Mouse (Mus musculus): Measurements from ENCODE around the gene Dlg4.

DNA sequence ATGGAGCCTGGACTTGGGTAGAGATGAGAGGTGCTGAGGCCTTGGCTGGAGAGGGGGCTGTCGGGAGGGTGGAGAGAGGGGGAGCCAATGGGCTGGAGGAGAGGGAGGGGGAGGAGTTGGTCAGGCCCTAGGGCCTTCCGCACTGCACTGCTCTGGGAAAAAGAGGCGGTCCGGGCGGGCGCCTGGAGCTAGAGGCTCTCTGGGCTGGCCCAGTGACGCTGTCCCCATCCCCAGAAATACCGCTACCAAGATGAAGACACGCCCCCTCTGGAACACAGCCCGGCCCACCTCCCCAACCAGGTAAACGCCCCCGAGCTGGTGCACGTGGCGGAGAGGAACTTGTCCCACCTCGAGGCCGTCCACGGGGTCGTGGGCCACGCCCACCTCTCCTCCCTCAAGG lies 9.9 kb downstream of the Dlg4 start:
- no peak for TF ChIP-seq CTCF (conservative IDR thresholded peaks at IDR 0.05; ENCODE audit: insufficient read depth, insufficient read length, low read depth, low read length)
- TF ChIP-seq POLR2A (IDR thresholded peaks at IDR 0.05; ENCODE audit: low read depth, low read length) = no peak
